Mouse (Mus musculus): ENCODE measurements around the gene Zfp704. TPM values are rescaled to one million over a fixed set of nuclear protein-coding genes. Genes with fewer than 3 reads are reported as not detected.

Zfp704 gene
- total RNA-seq, 1 experiment from 2014 or later, result 25.5 TPM

DNA sequence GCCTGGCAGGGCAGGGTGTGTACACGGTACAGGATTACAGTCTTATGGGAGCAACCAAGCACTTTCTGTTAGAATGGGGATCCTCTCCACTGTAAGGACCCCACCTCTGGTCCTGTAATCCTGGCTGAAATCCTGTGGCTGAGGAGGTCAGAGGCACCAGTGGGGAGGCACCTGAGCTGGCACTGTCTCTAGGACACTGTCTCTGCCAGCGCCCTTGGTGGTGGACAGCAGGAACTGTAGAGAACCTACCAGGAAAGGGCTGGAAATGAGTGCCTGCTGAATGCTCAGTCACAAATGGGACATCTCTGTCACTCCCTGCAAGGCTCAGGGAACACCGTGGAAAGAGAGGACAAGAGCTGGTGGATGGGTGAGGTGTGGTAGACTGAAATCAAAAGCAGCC is 133.5 kb downstream of the Zfp704 start:
- ATAC-seq (replicated peaks; ENCODE audit: low read depth, poor library complexity, severe bottlenecking), result no peak

DNA sequence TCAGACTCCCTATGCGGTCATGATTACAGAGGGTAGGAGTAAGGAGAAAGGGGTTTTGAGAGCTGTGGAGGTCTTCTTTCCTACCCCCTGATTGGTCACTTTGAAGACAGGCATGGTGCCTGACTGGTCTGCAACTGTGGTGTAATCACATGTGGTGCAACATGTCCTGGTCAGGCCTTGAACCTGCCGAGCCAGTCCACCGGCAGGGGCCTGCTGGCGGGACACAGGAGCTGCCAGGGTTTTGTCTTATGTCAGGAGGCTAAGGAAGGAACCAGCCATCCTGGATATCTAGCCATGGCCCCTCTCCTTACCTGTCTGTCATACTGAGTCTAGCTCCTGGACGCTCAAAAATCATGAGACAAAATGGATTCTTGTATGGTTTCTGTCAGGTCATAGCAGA is 134.4 kb downstream of the Zfp704 start:
- no peak for ATAC-seq (replicated peaks; ENCODE audit: low read depth, poor library complexity, severe bottlenecking)

DNA sequence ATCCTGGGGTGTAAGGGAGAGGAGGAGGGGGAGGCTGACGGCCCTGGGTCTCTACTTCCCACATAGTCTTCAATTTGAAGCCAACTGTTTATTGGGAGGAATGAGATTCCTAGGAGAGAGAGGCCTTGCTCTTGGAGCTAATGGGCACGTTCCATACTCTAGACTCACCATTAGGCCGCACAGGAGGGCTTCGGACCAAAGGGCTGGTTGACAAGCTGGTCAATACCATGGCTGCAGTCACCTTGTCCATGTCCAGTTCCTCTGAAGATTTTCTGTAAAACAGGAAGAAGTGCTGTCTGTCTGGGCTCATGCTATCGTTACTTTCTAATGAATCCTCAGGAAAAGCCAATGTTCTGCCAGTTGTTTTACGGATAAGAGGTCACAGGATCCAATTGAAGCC is 135.6 kb downstream of the Zfp704 start:
- ATAC-seq (replicated peaks; ENCODE audit: low read depth, poor library complexity, severe bottlenecking), result no peak

DNA sequence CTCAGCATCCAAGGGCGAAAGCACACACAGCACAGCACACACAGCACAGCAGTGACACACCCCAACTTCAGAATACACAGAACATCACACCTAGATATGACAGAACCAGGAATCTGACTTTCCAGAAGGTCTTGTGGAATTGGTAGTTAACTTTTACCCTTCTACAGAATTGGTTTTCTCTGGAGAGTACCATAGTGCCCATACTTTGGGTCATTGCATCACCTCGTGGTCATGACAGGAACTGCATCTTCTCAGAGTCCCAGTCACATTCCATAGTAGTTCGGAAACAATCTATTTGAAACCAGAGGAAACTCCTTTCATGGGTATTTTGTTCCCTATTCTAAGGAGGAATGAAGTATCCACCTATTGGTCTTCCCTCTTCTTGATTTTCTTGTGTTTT is 143.6 kb downstream of the Zfp704 start:
- ATAC-seq (replicated peaks; ENCODE audit: low read depth, poor library complexity, severe bottlenecking), result peak; percentile 90

DNA sequence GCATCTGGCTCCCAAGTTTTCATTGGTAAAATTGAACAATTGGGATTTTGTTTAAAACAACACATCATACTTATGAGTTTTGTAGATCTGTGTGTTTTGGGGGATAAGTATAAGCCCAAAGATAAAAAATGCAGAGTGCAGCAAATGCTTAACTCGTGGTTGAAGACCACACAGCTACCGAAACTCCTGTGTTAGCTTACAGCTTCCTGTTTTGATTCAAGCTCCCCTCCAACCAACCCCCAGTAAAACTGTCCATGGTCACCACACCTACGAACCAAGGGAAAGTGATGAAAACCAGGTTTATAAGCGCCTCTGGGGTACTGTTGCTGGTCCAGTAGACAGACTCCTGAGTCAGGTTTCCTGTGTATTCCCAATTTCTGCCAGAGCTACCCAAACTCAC is 144.2 kb downstream of the Zfp704 start:
- ATAC-seq (replicated peaks; ENCODE audit: low read depth, poor library complexity, severe bottlenecking), result peak; percentile 76

DNA sequence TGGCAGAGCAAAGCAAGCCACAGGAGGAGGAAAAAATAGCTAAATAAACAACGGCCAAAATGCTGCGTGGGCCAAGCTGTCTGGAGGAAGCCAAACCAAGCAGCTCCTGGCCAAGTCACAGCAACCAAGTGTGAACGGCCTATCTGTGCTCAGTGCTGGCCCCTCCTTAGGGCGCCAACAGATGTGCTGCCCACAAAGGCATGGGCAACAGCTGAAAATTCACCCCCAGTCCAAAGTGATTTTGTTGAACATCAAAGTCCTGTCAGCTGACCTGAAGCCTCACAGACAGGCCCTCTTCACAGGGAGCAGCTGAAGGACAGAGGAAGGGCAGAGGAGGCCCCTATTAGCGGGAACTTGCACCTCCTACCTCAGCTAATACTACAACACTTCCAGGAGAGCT is 148.2 kb downstream of the Zfp704 start:
- ATAC-seq (replicated peaks; ENCODE audit: low read depth, poor library complexity, severe bottlenecking), result no peak

DNA sequence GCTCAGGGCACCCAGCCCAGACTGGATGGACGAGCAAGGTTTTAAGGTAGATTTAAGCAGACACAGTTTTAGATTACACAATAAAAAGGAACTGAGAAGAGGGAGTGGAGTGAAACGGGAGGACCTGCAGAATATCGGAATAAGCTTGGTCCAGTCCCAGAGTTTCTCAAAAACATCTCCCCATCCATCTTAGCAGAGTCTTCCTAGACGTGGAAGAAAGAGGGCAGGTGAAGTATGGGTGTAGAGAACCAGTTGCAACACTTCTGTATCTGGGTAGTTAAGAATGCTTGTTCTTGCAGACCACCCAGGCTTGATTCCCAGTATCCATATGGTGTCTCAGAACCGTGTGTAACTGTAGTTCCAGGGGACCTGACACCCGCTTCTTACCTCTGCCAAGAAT is 149.6 kb downstream of the Zfp704 start:
- ATAC-seq (replicated peaks; ENCODE audit: low read depth, poor library complexity, severe bottlenecking), result no peak

DNA sequence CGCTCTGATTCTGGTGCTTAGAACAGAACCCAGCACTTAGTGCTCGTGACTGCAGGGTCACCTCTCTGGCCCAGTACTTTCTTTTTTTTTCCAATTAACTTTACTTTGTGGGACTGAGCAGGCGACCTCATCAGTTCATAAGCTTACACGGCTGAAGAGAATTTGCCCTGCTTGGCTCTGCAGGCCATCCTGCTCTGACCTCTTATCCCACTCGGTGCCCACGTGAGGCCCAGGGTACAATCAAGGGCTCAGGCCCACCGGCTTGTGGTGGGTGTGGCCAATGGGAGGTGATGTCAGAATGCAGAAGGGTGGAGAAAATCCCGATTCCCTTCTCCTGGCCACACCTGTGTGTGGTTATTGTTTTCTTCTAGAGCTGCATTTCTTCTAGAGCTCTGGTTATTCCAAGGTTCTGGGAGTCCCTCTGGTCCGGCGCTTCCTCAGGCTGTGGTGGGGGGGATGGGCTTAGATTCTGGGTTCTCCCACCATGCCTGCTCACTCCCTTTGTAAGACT is 153.4 kb downstream of the Zfp704 start:
- no peak for ATAC-seq (replicated peaks; ENCODE audit: low read depth, poor library complexity, severe bottlenecking)

DNA sequence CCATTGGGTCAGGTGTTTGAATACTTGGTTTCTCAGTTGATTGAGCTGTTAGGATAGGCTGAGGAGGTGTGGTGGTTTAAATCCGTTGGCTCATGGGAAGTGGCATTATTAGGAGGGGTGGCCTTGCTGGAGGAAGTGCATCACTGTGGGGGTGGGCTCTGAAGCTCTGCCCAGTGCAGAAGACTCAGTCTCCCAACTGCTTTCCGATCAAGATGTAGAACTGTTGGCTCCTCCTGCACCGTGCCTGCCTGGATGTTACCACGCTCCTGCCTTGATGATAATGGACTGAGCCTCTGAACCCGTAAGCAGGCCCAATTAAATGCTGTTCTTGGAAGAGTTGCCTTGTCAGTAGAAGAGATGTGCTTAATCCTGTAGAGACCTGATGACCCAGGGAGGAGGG is 154.5 kb downstream of the Zfp704 start:
- no peak for ATAC-seq (replicated peaks; ENCODE audit: low read depth, poor library complexity, severe bottlenecking)

DNA sequence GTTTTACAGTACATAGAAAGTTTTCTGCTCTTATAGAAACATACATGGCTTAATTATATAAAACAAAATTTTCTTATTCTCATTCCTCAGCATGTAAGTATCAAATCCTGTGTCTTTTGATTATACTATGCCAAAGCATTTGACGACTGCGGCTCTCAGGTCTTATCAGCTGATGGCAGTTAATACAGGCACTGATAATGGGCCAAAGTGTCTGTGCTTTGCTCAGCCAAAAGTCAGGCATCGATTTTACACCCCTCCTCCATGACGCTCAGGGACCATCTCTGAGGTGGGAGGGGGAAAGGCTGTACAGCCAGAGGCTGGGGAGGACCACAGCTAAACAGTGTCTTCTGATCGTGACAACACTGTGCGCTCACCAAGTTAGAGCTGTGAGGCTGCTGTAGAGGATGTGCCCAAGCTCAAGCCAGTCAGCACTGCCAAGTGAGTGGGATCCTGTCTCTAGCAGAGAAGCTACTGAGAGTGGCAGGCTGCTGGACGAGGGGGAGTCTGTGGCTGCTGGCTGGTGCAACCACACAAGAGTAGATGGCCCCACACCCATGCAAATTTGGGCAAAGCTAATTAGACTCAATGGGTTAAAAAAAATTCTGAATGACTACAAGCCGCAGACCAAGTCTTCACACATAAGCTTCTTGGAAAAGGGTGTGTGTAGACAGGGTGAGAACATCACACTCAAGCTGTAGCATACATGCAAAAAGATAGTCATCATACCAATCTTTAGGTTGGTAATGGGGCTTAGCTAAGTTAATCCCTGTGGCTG is 155.1 kb downstream of the Zfp704 start:
- peak; percentile 39; the same call in 1 of the 2 replicates for ATAC-seq (replicated peaks; ENCODE audit: low read depth, poor library complexity, severe bottlenecking)

DNA sequence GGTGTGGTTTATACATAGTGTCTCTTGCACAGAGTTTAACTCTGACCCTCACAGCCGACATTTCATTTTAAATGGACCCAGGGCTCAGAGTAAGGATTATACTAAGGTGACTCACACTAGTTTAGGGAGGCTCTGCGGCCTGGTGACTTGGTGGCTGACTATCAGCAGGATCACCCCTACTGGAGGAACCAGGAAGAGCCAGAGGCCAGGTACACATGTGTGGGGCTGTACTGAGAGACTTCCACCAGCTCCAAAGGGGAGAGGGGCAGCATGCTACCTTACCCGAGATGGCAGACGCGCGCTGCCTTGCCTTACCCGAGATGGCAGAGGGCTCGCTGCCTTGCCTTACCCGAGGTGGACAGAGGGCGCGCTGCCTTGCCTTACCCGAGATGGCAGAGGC is 159.4 kb downstream of the Zfp704 start:
- no peak for ATAC-seq (replicated peaks; ENCODE audit: low read depth, poor library complexity, severe bottlenecking)

DNA sequence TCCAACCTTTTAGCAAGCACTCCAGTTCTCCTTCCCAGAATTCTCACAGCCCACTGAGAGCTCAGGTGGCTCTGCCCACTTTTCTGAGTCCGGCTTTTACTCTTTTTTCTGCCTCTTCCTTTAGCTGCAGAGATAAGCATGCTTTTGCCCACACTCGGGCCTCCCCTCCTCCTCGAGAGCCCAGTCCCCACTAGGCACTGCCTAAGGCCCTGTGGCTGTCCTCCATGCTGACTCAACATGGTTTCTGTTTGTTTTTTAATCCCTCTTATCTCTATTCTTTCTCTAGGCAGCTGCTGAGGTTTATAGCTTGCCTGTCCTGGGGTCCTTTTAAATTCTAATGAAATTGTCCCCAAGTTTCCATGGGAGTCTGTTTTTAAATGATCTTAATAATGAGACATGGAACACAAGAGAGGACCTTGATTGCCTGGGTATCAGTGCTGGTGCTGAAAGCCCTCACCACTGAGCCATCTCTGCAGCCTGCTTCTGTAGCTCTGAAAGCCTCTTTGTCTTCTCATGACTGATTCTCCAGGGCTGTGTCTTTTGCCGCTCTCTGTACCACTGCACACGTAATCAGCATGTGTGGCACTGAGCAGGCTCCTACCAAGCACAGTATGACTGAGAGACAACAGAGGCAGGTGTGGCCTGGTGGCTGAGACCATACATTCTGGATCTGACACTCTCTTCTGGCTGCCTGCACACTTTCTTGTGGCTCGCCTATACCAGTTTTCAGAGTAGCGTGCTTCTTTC is 160.5 kb downstream of the Zfp704 start:
- ATAC-seq (replicated peaks; ENCODE audit: low read depth, poor library complexity, severe bottlenecking), result peak; percentile 81

DNA sequence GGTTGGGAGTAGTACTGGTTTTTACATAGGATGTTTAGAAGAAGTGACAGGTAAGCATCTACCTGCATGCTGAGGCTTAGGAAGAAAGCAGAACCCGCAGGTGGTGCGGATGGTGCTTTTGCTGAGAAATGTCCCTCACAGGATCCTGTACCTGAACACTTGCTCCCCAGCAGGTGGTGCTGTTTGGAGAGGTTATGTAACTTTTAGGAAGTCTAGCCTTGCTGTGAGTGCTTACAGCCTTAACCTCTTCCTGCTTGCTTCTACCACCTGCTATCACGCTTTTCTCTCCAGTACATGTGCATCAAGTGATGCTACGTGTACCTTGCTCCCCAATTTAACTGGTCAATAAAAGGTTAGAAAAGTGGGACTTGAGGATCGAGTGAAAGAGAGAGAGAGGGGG is 161.3 kb downstream of the Zfp704 start:
- no peak for ATAC-seq (replicated peaks; ENCODE audit: low read depth, poor library complexity, severe bottlenecking)

DNA sequence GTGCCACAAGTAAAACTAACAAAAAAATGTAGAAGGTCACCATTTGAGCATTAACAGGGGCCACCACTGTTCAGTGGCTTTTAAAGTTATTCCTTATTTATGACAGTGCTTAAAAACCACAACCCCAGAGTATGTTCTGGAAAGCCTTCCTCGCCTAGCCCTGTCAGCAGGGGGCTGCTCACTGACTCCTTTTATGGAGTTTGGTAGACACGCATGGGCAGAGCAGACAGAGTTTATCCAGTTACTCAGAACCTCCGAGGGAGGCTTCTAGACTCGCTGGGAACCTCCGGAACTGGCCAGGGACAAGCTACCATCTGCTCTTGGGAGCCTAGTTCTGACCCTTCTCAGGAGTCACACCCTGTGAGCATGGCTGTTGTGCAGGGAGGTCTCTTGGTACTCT is 165.3 kb downstream of the Zfp704 start:
- no peak for ATAC-seq (replicated peaks; ENCODE audit: low read depth, poor library complexity, severe bottlenecking)

DNA sequence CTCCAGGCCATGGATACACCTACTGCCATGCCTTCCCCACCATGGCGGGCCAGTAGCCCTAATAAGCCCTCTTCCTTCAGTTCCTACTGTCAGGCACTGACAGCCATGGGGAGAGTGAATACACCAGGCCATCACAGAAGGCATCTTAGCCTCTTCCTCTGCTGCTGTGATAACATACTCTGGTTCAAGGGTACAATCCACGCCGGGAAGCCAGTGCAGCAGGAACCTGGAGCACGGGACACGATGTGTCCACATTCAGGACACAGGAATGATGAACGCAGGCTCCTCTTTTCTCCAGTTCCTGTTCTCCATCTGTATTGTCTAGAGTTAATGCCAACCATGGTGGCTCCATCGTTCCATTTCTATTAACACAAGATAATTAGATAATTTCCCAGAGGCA is 165.9 kb downstream of the Zfp704 start:
- no peak for ATAC-seq (replicated peaks; ENCODE audit: low read depth, poor library complexity, severe bottlenecking)

DNA sequence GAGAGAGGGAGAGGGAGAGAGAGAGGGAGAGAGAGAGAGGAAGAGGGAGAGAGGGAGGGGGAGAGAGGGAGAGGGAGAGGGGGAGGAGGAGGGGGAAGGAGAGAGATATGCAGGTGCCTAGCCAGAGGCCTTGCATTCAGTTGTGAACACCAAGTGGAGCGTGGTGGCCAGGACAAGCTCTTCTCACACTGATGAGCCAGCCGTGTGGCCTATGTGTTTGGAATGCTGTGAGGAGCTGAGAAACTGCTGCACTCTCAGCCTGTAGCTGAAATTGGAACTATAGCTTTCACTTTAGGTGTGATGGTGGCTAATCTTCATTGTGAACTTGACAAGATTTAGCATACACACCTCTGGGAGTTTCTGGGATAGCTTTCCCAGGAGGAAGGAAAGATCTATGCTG is 166.4 kb downstream of the Zfp704 start:
- ATAC-seq (replicated peaks; ENCODE audit: low read depth, poor library complexity, severe bottlenecking), result no peak

DNA sequence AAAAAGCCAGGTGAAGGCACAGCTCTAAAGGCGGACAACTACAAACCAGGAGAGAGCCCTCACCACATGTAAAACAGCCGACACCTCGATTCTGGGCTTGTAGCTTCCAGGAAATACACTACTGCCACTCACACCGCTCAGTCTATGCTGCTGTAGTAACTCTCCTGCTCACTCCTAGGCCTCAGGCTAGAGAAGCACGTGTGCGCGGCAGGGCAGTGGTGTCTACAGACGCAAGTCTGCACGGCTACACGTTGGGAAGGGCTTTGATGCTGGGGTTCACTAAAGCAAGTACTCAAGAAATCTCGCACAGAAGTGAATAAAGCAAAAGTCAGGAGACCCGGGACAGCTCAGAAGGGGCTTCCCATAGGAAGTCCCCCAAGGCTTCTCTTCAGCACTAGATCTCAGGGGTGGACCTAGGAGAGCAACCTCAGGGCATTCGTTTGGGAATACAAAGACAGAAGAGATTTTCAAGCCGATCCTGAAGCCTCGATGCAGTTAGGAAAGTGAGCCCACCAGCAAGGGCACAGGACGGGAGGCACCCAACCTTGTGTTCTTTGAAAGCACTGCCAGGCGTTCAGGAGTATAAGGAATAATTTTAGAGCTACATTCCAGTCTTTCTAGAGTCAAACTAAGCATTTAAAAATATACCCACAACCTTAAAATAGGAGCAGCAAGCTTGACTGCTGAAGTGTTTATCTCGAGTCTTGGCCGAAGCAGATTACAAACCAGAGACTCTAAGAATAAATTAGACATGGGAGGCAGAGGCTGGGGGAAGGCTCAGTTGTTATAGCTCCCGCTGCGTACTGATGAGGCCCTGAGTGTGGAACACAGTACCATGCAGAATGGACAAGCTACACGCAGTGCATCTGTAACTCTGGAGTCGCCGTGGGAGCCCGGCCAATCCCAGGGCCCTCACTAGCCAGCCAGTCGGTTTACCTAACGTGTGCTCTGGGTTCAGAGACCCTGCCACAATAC is 168.0 kb downstream of the Zfp704 start:
- no peak for ATAC-seq (replicated peaks; ENCODE audit: low read depth, poor library complexity, severe bottlenecking)

DNA sequence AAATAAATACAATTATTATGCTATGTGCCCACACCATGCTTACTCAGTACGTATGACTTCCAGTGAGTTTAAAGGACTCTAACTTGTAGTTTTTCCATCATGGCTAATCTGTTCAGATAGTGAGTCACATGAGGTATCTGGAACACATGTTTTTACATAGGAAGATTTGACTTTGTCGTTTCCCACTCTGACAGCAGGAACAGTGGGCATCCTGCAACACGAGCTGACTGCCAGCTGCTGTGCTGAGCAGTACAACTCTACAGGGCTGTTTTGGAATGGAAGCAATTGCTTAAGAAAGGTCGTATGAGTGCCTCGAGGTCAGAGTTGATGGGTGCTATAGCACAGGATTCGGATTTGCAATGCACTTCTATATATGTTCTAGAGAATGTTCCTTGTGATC is 169.4 kb downstream of the Zfp704 start:
- ATAC-seq (replicated peaks; ENCODE audit: low read depth, poor library complexity, severe bottlenecking), result no peak

DNA sequence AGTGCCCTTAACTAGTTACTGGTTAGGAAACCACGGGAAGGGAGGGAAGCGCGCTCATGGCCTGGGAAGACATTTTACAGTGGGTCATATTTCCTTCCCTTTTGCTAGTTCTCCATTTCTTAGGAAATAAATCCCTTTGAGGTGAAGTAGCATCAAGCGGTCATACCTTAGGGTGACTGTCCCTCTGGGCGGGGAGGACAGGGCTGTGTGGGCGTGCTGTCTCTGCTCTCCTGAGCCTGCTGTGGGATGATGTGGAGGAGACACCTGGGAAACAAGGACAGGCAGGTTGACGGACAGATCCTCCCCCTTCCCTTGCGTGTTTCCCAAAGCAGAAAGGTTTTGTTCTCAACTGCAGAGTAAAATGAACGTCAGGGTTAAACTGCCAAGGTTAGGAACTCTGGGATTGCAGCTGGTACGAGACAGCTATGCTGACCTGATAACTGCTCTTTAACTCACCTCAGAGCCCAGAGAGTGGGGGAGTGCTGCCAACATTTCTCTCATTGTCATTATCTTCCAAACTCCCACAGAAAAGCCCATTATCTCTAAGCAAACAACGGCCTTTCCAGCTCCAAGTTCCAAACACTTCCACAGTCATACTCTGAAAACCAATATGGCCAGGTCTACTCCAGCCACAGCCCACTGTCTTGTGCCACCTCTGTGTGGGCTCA is 170.1 kb downstream of the Zfp704 start:
- ATAC-seq (replicated peaks; ENCODE audit: low read depth, poor library complexity, severe bottlenecking), result peak; percentile 45; the same call in 1 of the 2 replicates

DNA sequence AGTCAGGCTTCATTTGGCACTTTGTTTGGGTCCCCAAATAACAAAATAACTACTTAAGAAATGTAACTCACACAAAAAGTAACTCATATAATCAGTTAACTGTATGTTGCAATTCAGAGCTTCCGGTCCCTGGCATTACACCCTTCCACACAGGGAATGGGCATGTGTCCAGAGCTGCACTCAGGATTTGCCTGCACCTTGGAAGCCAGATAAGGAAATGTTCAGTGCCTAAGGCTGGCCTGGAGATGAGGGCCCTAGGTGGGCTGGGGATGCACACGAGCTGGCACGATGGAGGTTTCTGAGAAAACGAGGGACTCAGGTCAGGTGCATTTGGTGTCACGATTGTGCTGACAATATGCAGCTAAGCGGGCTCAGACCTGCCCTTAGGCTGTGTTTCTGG is 173.6 kb downstream of the Zfp704 start:
- ATAC-seq (replicated peaks; ENCODE audit: low read depth, poor library complexity, severe bottlenecking), result no peak

All from common myeloid progenitor, adult 5-6 weeks (primary cell).